Mouse (Mus musculus) CH12F3 (cell line): ENCODE data around the gene S100a3.

Source experiments
- in situ Hi-C: fragments of 300-500 bp; cut with MboI; formaldehyde crosslinking; loops from 2 replicates; pipeline ENCODE4 v1.14.3; 2020; ENCODE audit warnings: low sequenced_read_pairs

Gene S100a3

DNA sequence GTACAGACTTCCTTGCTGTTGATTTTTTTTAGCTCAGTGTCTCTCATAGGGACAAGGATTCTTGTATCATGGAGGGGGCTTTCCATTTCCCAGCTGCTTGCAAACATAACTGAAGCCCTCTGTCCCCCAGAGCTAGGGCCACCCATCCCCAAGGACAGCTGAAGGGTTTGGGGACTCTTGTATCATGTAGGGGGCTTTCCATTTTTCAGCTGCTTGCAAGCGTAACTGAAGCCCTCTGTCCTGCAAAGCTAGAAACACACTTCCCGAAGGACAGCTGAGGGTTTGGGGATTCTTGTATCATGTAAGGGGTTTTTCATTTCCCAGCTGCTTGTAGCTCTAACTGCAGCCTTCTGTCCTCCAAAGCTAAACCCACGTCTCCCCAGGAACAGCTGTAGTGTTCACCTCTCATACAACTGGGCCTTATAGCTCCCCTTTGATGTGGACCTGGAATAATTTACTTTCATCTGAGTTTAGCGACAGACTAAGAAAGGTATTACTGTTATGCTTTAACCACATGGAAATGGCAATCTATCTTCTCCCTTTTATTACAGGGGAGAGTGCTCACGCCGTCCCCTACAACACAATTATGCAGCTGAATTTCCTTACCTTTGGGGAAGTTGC is at the start of gene S100a3:
S100a3 (plus strand) TSS at position 571 of the 621 bp plus-strand sequence.
- in situ Hi-C loops: no loop called here

- in situ Hi-C loops: no loop called here
Observed at GRCm38 (mm10) chr3:90512276-90512675, 48.1 kb upstream of the S100a3 start.

DNA sequence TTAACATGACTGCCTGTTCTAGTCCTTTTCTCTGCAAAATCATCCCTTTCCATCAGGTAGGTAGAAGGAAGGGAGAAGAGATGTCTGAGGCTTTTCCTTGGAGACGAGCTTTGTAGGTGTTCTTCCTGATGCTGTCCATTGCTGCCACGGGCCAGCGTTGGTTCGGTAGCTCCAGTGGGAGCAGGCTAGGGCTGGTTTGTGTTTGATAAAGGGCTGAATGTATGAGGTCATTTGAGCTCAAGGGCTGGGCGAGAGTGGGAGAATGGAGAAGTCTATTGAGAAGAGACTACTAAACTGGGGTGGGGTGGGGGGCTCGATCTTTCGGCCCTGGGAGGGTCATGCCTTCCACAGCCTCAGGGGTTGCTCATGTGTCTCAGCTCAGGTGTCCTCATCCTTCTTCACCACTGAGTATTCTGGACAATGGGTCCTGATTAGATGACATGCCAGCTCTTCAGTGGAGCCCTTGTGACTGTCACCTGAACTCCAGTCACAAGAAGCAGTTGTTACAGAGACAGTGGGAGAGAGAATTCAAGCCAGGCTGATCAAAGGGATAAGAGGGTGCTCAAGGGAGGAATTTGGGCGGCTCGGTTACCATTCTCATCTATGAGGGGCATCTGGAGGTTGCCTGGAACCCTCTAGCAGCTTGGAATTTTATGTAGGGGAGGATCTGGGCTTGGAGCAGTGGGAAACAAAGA is 47.3 kb upstream of the S100a3 start:
- in situ Hi-C loops: no loop called here

GRCm38 (mm10) chr3:90513796-90514590 is 46.4 kb upstream of the S100a3 start, which contains the start of the genes S100a1 and S100a13:
Gene S100a1, minus strand, starts transcription at chr3:90514392.
Gene S100a13, plus strand, starts transcription at chr3:90514435.
- in situ Hi-C loops: no loop called here

DNA sequence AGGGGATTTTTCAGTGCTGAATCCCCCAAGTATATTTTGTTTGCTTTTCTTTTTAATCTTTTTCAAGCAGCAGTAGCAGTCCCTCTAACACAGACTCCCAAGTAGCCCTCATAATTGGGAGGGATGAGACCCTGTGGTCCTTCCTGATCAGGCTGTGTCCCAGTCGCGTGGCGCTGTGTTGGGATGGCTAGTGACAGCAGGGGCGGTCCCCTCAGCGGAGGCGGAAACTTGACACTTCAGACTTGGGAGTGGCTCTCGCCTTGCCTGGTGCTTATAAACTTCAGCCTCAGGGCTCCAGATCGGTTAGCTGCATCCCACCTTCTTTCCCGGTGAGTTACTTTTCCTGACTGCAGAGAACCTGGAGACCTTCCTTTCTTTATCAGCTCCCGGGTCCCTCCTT is 45.7 kb upstream of the S100a3 start:
- in situ Hi-C loops: no loop called here

- in situ Hi-C loops: no loop called here
Observed at GRCm38 (mm10) chr3:90515242-90515641, 45.1 kb upstream of the S100a3 start.

DNA sequence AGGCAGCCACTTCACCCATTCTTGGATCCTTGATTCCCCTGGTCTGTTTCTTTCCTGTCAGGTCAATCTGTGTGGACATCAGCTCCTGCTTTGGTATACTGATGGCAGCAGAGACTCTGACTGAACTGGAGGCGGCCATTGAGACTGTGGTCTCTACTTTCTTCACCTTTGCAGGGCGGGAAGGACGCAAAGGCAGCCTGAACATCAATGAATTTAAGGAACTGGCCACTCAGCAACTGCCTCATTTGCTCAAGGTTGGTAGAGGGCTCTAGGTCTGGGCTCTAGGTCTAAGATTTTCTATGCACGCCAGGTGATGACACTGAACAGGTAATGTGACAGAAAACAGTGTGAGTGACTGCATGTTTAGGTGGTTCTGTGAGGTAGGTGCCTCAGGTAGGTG is 44.6 kb upstream of the S100a3 start:
- in situ Hi-C loops: no loop called here

GRCm38 (mm10) chr3:90517711-90518110 is 42.7 kb upstream of the S100a3 start:
- in situ Hi-C loops: no loop called here

- in situ Hi-C loops: no loop called here
Observed at GRCm38 (mm10) chr3:90525421-90525820, 35.0 kb upstream of the S100a3 start.

- in situ Hi-C loops: no loop called here
Observed at GRCm38 (mm10) chr3:90526076-90526475, 34.3 kb upstream of the S100a3 start.

- in situ Hi-C loops: no loop called here
Observed at GRCm38 (mm10) chr3:90526580-90526979, 33.8 kb upstream of the S100a3 start, which contains the start of gene S100a14. Gene S100a14, plus strand, starts transcription at chr3:90526856.

DNA sequence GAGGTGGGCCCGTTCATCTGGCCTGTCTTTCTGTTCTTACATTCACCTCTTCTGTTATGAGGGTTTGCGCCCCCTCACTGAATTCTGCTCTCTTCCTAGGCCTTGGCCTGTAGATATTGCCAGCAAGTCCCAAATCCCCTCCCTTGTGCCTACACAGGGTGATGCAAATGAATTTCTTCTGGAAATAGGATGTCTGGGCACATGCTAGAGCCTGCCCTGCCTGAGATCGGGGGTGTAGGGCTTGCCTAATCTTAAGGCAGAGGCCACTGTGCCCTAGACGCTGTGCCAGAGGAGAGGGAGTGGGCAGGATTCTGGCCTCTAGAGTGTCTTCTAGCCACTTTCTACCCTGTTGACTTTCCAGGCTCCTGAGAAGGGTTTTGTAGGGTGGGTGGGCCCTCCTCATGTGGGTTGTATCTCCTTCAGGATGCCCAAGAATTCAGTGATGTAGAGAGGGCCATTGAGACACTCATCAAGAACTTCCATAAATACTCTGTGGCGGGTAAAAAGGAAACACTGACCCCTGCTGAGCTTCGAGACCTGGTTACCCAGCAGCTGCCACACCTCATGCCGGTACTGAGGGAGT is 33.0 kb upstream of the S100a3 start:
- in situ Hi-C loops: no loop called here

DNA sequence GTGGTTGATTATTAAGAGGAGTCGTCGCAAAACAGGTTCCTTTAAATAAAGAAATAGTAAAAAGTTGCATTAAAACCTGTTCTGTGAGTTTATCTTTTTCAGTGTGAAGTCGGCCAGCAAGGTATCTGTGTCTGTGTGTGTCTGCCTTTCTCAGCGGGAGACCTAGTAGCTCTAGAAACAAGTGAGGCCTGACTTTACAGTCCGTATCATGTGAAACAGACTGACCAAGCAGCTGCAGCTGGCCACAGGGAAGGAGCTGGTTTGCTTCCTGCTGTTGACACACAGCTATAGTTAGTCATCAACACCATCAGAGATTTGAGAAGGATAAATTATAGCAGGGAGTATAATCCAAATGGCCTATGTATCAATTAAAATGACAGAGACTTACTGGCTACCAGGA is 28.7 kb upstream of the S100a3 start:
- in situ Hi-C loops: no loop called here

GRCm38 (mm10) chr3:90535446-90535845 is 24.9 kb upstream of the S100a3 start:
- in situ Hi-C loops: no loop called here

GRCm38 (mm10) chr3:90537141-90537904 is 23.1 kb upstream of the S100a3 start, which contains the start of gene S100a16:
Gene S100a16, plus strand, starts transcription at chr3:90537254.
- in situ Hi-C loops: no loop called here

DNA sequence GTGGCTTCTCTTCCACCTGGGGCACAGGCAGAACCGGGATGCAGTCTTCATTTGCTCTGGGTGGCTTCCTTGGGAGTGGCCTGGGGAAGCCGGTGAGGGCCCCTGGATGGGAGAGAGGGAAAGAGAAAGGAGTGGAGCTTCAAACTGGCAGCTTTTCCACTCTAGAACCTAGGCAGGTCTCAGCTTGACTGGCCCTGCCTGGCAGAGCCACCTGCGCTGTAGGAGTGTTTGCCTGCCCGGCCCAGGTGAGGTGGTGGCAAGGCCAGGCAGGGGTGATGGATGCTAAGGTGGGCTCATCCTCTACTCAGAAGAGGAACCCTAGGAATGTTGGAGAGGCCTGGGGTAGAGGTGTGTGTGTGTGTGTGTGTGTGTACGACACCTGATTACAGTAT is 22.5 kb upstream of the S100a3 start:
- in situ Hi-C loops: no loop called here

DNA sequence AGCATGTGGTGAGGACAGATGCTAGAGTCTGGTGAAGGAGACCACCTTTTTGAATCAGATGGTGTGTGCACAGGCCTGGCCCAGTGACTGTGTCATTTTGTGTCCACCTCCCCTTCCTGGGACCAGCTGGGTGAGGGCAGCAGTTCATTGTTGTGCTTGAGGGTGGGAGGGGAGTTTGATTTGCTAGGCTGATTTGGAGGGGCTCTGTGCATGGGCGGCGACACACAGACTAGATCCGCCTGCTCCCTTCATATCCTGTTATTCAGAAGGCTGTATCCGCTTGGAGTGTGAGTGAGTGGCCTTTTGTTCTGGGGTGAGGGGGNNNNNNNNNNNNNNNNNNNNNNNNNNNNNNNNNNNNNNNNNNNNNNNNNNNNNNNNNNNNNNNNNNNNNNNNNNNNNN is 19.5 kb upstream of the S100a3 start:
- in situ Hi-C loops: no loop called here

DNA sequence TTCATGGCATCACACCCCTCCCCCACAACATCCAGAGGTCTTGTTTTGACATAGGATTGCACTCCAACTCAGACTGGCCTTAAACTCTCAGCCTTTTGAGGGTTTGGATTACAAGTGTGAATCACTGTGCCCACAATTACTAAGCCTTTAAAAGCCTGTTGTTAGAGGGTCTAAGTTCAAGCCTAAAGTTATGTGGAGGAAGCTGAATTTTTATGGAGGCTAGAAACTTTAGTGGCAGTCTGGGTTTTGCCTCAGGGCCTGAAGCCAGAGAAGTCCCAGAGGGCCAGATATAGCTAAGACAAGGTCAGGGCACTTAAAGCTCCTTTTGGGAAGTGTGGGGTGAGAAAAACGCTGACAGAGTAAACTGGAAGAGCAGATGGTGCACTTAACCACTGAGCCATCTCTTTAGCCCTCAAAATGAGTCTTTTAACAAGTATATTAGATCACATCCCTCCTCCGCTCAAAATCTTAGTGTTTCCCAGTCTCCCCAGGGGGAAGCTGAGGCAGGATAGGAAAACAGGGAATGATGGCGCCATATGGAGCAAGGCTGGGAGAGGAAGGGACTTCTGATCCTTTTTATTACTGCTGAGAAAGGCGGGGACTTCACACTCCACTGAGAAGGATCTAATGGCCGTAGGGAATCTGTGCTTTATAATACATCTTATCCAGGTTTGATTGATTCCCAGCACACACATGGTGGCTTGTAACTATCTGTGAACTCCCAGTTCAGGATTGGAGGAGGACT is 10.5 kb upstream of the S100a3 start:
- in situ Hi-C loops: no loop called here

- in situ Hi-C loops: no loop called here
Observed at GRCm38 (mm10) chr3:90550421-90550790, 10.0 kb upstream of the S100a3 start.

DNA sequence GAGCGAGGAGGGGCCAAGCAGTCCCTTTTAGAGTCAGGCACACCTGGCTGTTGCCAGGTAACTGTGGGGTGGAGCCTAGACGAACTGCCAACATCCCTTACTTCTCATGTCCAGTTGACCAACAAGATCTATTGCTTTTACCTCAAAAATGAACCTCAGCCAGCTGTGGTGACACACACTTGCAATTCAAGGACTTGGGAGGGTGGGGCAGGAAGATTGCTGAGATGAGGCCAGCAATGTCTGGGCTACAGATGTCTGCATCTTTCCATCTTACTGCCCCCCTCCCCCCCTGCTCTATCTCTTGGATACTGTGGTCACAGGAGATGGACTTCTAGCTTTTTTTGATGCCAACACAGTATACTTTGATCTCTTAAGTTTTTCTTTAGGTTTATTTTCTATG is 8.1 kb upstream of the S100a3 start:
- in situ Hi-C loops: no loop called here
